Mouse (Mus musculus) layer of hippocampus, adult 9-10 months (tissue): Measurements from ENCODE around the gene Nsun6.

Source experiments
- DNase-seq: peaks from one replicate; pipeline ENCODE4 v3.0.0; 2022; ENCODE audit warnings: low spot score

Gene Nsun6

DNA sequence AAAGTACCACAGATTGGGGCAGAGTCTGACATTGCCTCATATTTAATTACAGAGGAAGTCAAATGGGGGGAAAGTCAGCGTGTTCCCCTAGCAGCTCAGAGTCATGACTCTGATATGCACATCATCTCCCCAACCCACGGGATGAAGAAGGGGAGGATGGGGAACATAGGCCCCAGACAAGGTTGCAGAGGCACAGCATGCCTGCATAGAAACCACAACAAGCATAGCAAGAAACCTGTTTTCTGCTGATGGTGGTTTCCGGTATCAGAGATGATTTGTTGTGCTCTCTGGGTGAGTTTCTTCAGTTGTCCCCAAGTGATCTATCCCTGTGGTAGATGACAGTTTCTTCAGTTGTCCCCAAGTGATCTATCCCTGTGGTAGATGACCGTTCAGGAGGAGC, 62.3 kb downstream of the Nsun6 start:
- no peak for DNase-seq

DNA sequence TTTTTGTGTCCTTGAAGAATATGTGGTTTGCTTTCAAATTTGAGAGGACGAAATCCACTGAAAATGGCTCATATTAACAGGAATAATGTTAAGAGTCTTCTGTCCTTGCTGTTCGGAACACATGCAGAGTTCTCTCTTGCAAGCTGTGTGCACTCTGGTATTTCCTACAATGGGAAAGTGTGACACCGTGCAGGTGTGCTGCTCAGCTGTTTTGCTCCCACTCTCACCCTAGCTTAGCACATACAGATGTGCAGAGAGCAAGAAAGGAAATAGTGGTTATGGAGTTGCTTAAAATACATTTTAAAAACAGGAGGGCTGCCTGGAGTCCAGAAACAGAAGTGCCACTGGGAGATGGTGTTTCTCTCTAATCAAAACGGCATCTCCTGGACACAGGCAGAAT, 65.5 kb downstream of the Nsun6 start:
- no peak for DNase-seq

DNA sequence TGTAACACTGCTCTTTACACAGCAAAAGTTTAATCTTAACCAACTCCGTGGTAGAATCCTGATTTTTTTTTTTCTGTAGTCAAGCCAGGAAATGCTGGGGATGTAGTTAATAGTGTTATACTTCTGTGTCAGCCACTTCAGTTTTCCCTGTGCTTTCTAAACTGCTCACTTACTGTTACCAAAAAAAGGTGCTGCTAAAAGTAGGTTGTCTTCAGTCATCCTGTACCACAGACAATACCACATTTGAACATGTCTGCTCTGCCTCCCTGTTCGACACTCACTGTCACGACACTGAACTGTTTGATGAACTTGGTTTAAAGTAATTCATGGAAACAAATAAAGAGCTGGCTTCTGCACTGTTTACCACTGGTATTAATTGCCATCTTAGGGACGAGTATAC, 66.4 kb downstream of the Nsun6 start:
- no peak for DNase-seq

DNA sequence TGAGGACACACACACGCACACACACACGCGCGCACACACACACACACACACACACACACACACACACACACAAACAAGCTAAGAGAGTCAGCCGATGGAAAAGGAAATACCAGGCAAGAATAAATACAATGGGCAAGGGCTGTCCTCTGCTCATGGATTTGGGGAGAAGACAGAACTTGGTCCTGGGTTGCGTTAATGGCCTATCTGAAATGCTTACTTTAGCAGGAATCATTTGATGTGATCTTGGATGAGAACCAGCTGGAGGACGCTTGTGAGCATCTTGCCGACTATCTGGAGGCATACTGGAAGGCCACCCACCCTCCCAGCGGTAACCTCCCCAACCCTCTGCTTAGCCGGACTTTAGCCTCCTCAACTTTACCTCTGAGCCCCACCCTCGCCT, 70.8 kb downstream of the Nsun6 start:
- no peak for DNase-seq

DNA sequence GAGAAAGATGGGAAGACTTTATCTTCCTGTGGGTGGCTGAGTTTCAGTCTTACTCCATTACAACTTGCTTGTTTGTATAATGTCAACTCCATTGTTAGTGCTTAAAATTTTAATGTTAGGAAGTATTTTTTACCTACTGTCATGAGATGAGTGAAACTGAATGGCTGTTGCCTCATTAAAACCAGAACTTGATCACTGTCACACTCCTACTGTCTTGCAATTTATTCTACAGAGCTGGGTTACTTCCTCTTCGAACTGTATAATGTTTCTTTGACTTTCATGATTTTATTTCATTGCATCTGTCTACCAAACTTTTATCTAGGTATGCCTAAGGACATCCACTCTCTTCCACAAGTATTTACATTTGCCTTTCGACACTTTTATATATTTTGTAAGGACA, 93.4 kb downstream of the Nsun6 start:
- no peak for DNase-seq

DNA sequence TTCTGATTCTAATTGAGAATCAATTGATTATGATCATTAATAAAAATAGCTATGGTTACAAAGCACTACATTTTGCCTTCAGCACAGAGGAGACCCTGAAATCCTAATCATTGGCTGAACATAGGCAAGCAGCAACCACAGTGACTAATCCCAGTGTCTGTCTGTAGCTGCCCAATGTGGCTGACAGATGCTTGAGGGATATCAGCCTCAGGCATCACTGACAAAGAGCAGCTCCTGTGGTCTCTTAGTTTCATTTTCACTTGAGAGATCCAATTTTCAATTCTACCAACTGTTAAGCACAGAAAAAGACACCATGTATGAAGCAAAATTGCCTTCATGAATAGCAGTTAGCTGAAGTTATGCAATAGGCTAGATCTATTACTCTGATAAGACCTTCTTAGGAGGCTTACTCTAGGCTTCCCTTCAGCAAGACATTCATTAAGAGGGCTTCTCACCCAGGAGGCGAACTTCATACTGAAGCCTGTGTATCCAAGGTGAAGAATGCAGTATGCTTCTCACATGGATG, 93.8 kb downstream of the Nsun6 start:
- peak; percentile 8 for DNase-seq

DNA sequence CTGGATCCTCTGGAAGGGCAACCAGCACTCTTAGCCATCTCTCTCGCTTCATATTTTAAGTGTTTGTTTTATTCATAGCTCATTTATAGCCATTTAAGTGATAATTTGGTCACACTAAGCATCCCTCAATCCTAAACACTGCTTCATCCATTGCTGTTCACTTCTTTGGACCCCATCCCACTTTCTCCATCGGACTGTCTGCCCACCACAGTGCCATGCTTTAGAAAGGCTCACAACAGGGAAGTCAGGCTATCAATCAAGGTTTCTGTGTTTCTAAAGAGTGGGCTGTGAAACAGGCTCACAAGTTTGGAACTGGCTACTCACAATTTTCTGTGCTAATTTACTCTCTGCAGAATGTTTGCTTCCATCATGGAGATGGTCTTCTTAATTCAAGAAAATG, 101.8 kb downstream of the Nsun6 start:
- DNase-seq: no peak
